Comparison of ENCODE assay signal across 8 mouse cellular contexts in genomic region chr6:88873965-88874867, GRCm38 (mm10). TPM values are rescaled to one million over a fixed set of nuclear protein-coding genes. Genes with fewer than 3 reads are reported as not detected.
A peak's percentile ranks its signal among the peaks of the same experiment; 100 is the strongest.
DNase-seq lines count a peak whose midpoint lies in the region; ATAC-seq and TF ChIP-seq lines count a peak whose summit lies in the region.

No protein-coding gene starts in this region.

- H3K9me3 ChIP-seq in forebrain, embryonic 12.5 days: 0 out of 2 replicates have a peak, but pooled peaks cover 4% of the 10 kb centered on the region
- no peaks in the 10 kb centered on the region for H3K9me3 ChIP-seq in midbrain, embryonic 15.5 days

- peak overlapping the region; percentile 96 for H3K9ac ChIP-seq in forebrain, embryonic 12.5 days
- peak overlapping the region; percentile 95 for H3K9ac ChIP-seq in midbrain, embryonic 15.5 days

- no peaks in the 10 kb centered on the region for H3K36me3 ChIP-seq in forebrain, embryonic 12.5 days (replicated peaks)
- H3K36me3 ChIP-seq in midbrain, embryonic 15.5 days (replicated peaks): no peaks in the 10 kb centered on the region

- 2% methylated on average over 57 of the region's 74 CpGs for WGBS in forebrain, embryonic 12.5 days
- 2% methylated on average over 64 of the region's 74 CpGs for WGBS in midbrain, embryonic 15.5 days

- peak; percentile 67 for ATAC-seq in forebrain, embryonic 12.5 days (ENCODE audit: low FRiP score)
- peak; percentile 71 for ATAC-seq in midbrain, embryonic 15.5 days (replicated peaks)

- peaks cover 11% of the 10 kb centered on the region for H3K27me3 ChIP-seq in forebrain, embryonic 12.5 days
- H3K27me3 ChIP-seq in midbrain, embryonic 15.5 days (replicated peaks): 0 out of 2 replicates have a peak, but pooled peaks cover 4% of the 10 kb centered on the region

- H3K27ac ChIP-seq in layer of hippocampus, adult 2 months: peak overlapping the region; percentile 69
- peak overlapping the region; percentile 88 for H3K27ac ChIP-seq in forebrain, embryonic 12.5 days
- peak overlapping the region; percentile 98 for H3K27ac ChIP-seq in midbrain, embryonic 15.5 days

- no peak for TF ChIP-seq CTCF in layer of hippocampus, adult 2 months (conservative IDR thresholded peaks at IDR 0.05)

- peak in 1 of 2 experiments; percentile 33 for DNase-seq in layer of hippocampus, adult 2 months (ENCODE audit: low spot score in 2 of 2)
- DNase-seq in layer of hippocampus, adult 11-12 months (ENCODE audit: low spot score): no peak
- peak; percentile 71 for DNase-seq in cerebellum, adult 9-11 months
- peak; percentile 45 to 49 for DNase-seq in layer of hippocampus, postnatal 36 days
- DNase-seq in T-cell, adult 2 months (ENCODE audit: low spot score): no peak
- DNase-seq in gastrocnemius, adult 8-10 months (ENCODE audit: low spot score in 2 of 2): no peak

- peak overlapping the region; percentile 63 for H3K4me3 ChIP-seq in layer of hippocampus, adult 2 months
- H3K4me3 ChIP-seq in forebrain, embryonic 12.5 days (replicated peaks): peak overlapping the region; percentile 92
- H3K4me3 ChIP-seq in midbrain, embryonic 15.5 days: peak overlapping the region; percentile 91

- peak overlapping the region; percentile 92 for H3K4me2 ChIP-seq in forebrain, embryonic 12.5 days
- H3K4me2 ChIP-seq in midbrain, embryonic 15.5 days: peak overlapping the region; percentile 88

- peaks cover 49% of the 10 kb centered on the region for H3K4me1 ChIP-seq in forebrain, embryonic 12.5 days
- peaks cover 42% of the 10 kb centered on the region for H3K4me1 ChIP-seq in midbrain, embryonic 15.5 days

RNA-seq across cellular contexts. Expression of gene Podxl2, which starts 0.6 kb away (rescaled TPM):
- 100 to 1,000 TPM; 160 to 165 TPM for total RNA-seq in layer of hippocampus, adult 2 months (2021)
- 248 and 258 TPM in 2 replicates for polyA plus RNA-seq in forebrain, embryonic 12.5 days (2016; fragmentation: Nextera tagmentation; extraction: Ambion mirVana)
- 100 to 1,000 TPM; 159 to 169 TPM for total RNA-seq in layer of hippocampus, postnatal 36 days (2021)
- polyA plus RNA-seq in midbrain, embryonic 15.5 days (2015; fragmentation: Nextera tagmentation; extraction: Ambion mirVana): 697 and 723 TPM in 2 replicates
- 10 to 100 TPM; 66.1 to 68.8 (median 66.9) TPM for total RNA-seq in gastrocnemius, adult 8-10 months (2022)

RNA-seq across cellular contexts. Expression of gene Mcm2, which starts 24.4 kb away (rescaled TPM):
- total RNA-seq in layer of hippocampus, adult 2 months (2021): 1 to 10 TPM; 5.7 to 7.4 TPM
- polyA plus RNA-seq in forebrain, embryonic 12.5 days (2016; fragmentation: Nextera tagmentation; extraction: Ambion mirVana): 200 and 211 TPM in 2 replicates
- 1 to 10 TPM; 4.5 to 5.1 TPM for total RNA-seq in layer of hippocampus, postnatal 36 days (2021)
- 24.7 and 28.8 TPM in 2 replicates for polyA plus RNA-seq in midbrain, embryonic 15.5 days (2015; fragmentation: Nextera tagmentation; extraction: Ambion mirVana)
- total RNA-seq in gastrocnemius, adult 8-10 months (2022): 1 to 10 TPM; 5.9 to 9.6 (median 7.8) TPM

RNA-seq across cellular contexts. Expression of gene Tpra1, which starts 27.8 kb away (rescaled TPM):
- total RNA-seq in layer of hippocampus, adult 2 months (2021): 10 to 100 TPM; 48.6 to 51.1 TPM
- 49.9 and 60.6 TPM in 2 replicates for polyA plus RNA-seq in forebrain, embryonic 12.5 days (2016; fragmentation: Nextera tagmentation; extraction: Ambion mirVana)
- total RNA-seq in layer of hippocampus, postnatal 36 days (2021): 10 to 100 TPM; 45.8 to 48.5 TPM
- 102 and 103 TPM in 2 replicates for polyA plus RNA-seq in midbrain, embryonic 15.5 days (2015; fragmentation: Nextera tagmentation; extraction: Ambion mirVana)
- total RNA-seq in gastrocnemius, adult 8-10 months (2022): 10 to 100 TPM; 22.8 to 25.8 (median 24.8) TPM

RNA-seq across cellular contexts. Expression of gene Abtb1, which starts 32.4 kb away (rescaled TPM):
- total RNA-seq in layer of hippocampus, adult 2 months (2021): 10 to 100 TPM; 33.4 to 37.1 TPM
- 23.0 and 23.5 TPM in 2 replicates for polyA plus RNA-seq in forebrain, embryonic 12.5 days (2016; fragmentation: Nextera tagmentation; extraction: Ambion mirVana)
- 10 to 100 TPM; 29.7 to 30.6 TPM for total RNA-seq in layer of hippocampus, postnatal 36 days (2021)
- polyA plus RNA-seq in midbrain, embryonic 15.5 days (2015; fragmentation: Nextera tagmentation; extraction: Ambion mirVana): 40.4 and 42.5 TPM in 2 replicates
- 10 to 100 TPM; 21.1 to 25.9 (median 22.0) TPM for total RNA-seq in gastrocnemius, adult 8-10 months (2022)

Comparison
In these comparisons a context has a peak if more than half of its experiments do, and no peak if none do; other contexts are left out.
1. DNase-seq: peak in cerebellum, adult 9-11 months (single experiment) and layer of hippocampus, postnatal 36 days (2 of 2); none in layer of hippocampus, adult 11-12 months (single experiment), T-cell, adult 2 months (single experiment) and gastrocnemius, adult 8-10 months (0 of 2).
2. Peak in every context shown above with its lines, with median percentiles within 50 percentile points of each other: H3K27ac ChIP-seq and H3K4me3 ChIP-seq.